Mouse (Mus musculus): Measurements from ENCODE around the gene Khk. TPM values are rescaled to one million over a fixed set of nuclear protein-coding genes. Genes with fewer than 3 reads are reported as not detected.

Gene Khk
- polyA plus RNA-seq, 2 experiments from 2014 or later: 11.9 to 20.6 TPM

DNA sequence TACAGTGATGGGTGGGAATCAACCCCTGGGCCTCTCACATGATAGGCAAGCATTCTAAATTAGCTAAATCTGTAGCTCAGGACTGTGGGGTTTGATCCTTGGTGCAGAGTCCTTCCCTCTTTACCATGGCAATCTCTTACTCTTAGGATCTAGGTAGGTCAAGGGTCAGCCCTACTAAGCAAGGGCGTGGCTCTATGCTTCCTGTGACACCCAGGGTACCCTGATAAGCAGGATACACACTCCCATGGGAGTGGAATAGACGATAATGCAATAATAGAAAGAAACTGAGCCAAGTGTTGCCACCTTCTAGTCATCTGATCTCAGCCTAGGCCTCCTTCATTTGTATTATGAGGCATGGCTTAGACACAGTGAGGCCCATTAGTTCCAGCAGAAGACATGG, 48.2 kb downstream of the Khk start:
- no peak for ATAC-seq

DNA sequence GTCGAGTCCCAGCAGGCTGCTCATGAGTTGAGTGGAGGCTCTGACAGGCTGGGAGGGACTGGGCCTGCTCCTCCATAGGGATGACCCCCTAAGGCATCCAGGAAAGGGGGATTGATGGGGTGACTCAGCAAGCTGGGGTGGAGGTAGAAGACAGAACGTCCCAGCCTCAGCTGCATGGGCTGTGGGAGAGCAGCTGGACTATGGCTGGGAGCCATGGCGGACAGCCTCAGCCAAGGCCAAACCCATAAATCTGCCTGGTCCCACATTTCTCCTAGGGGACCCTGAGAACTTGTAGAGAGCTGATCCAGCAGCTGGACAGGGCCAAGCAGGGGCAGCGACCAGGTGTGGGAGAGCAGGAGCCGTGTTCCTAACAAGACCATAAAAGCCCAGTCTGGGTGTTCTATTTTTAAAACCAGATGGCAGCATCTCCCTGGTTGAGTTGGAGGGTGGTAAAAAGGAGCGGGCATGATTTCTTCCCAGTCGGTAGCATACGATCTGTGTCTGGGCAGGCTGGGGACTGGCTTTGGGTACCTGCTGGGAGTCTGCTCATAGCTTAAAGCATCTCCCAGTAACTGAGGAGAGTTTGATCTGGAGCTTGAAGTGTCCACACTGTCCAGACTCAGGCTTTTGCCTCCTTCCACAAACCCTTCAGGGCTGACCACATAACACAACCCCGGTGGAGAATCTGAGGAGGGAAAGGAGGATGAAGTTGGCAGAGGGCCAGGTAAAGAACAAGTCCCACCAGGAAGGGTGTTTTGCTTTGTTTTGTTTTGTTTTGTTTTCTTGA, 53.8 kb downstream of the Khk start:
- no peak for ATAC-seq

Other genes starting within 250 kb of the Khk start
- not detected for gene Dpysl5, start 209.9 kb upstream of the Khk start, polyA plus RNA-seq (2017; shearing (Covaris generic))
- 1 to 10 TPM; 2.5 to 2.7 TPM for gene Mapre3, start 106.8 kb upstream of the Khk start, polyA plus RNA-seq (2017; shearing (Covaris generic))
- 10 to 100 TPM; 20.4 to 24.5 TPM for gene Tmem214, start 53.4 kb upstream of the Khk start, polyA plus RNA-seq (2017; shearing (Covaris generic))
- 1 to 10 TPM; 4.6 to 6.5 TPM for gene Agbl5, start 32.7 kb upstream of the Khk start, polyA plus RNA-seq (2017; shearing (Covaris generic))
- 100 to 1,000 TPM; 277 to 289 TPM for gene Ost4, start 13.6 kb upstream of the Khk start, polyA plus RNA-seq (2017; shearing (Covaris generic))
- gene Emilin1, start 8.0 kb upstream of the Khk start, polyA plus RNA-seq (2017; shearing (Covaris generic)): under 1 TPM; 0.33 to 0.42 TPM
- gene Cgref1, start 24.2 kb downstream of the Khk start, polyA plus RNA-seq (2017; shearing (Covaris generic)): under 1 TPM in 1 of 2 experiments, not detected in 1; 0.50 TPM
- gene Preb, start 38.9 kb downstream of the Khk start, polyA plus RNA-seq (2017; shearing (Covaris generic)): 10 to 100 TPM; 60.4 to 71.0 TPM
- gene Tcf23, start 47.2 kb downstream of the Khk start, polyA plus RNA-seq (2017; shearing (Covaris generic)): not detected
- 10 to 100 TPM; 80.2 to 81.8 TPM for gene Atraid, start 126.9 kb downstream of the Khk start, polyA plus RNA-seq (2017; shearing (Covaris generic))
- gene Slc5a6, start 127.5 kb downstream of the Khk start, polyA plus RNA-seq (2017; shearing (Covaris generic)): 1 to 10 TPM; 2.7 to 3.2 TPM
- 1 to 10 TPM; 5.7 to 9.7 TPM for gene Cad, start 133.3 kb downstream of the Khk start, polyA plus RNA-seq (2017; shearing (Covaris generic))
- under 1 TPM in 1 of 2 experiments, not detected in 1; 0.28 TPM for gene Dnajc5g, start 184.9 kb downstream of the Khk start, polyA plus RNA-seq (2017; shearing (Covaris generic))
- not detected for gene Slc30a3, start 186.8 kb downstream of the Khk start, polyA plus RNA-seq (2017; shearing (Covaris generic))
- gene Trim54, start 195.3 kb downstream of the Khk start, polyA plus RNA-seq (2017; shearing (Covaris generic)): not detected
- gene Ucn, start 217.4 kb downstream of the Khk start, polyA plus RNA-seq (2017; shearing (Covaris generic)): not detected
- 10 to 100 TPM; 44.0 to 44.5 TPM for gene Mpv17, start 232.8 kb downstream of the Khk start, polyA plus RNA-seq (2017; shearing (Covaris generic))

All from activated CD4-positive, CD25-positive, alpha-beta regulatory T cell, adult 4 months (primary cell).